Mouse (Mus musculus): Measurements from ENCODE around the gene Zbtb42. TPM values are rescaled to one million over a fixed set of nuclear protein-coding genes. Genes with fewer than 3 reads are reported as not detected.

Gene Zbtb42
- total RNA-seq, 2 experiments from 2014 or later, result 6.4 to 6.8 TPM

DNA sequence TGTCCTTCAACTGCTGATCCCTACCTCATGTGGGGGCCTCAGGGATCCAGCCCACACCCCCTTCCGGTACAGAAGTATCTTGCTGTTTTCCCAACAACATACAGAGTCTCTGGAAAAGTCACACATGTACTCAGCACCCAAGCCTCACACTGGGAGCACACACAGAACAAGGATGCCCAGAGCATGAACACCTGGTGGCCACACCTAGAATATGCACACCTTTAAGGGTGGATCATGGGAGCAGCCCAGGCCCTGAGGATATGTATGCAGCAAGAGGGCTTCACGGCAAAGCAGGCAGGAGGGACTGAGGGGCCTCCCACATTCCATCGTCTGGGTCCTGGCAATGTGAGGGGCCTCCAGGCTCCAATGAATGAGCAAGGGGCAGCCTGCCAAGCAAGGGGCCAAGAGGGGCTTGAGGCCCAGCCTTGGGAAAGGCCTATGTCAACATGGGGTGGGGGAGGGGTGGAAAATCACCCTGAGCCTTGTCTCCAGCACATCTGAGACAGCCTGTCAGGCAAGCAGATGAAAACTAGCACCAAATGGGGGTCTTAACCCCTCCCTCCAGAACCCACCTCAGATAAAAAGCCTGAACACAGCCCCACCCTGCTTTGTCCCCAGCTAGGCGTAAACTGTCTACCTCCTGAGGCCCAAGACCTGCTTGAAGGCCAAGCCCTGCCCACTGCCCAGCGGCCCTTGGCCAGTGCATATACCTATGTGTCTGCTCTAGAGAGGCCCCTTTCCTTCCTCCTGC is 17.9 kb upstream of the Zbtb42 start:
- DNase-seq (ENCODE audit: low spot score in 2 of 2), result no peak

DNA sequence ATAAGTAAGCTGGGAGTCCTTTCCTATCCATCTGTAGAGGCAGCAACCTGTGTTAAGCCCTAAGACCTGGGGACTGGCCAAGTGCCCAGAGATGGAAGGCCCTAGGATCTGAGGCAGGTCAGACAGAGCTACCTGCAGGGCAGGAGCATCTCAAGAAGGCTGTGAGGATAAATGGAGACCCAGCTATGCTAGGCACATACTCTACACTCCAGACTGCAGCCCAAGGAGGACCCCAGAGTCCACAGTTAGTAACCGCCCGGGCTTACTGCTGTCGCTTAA is 17.4 kb upstream of the Zbtb42 start:
- no peak for DNase-seq (ENCODE audit: low spot score in 2 of 2)

DNA sequence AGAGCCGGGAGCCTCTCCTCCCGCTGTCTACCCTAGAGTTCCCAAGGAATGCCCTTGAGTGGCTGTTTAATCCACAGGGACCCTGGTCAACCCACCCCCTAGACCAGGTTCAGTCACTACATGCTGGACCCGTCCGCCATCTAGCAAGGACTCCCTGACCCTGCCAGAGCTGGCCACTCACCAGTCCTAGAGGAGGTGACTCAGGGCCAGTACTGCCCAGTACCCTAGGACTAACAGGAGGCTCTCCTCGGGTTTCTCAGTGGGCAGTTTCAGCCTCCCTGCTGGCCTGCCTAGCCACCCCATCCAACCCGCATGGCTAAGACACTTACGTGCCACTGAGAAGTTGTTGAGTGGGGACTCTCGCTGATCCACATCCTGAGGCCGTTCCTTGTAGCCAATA is 16.8 kb upstream of the Zbtb42 start:
- DNase-seq (ENCODE audit: low spot score in 2 of 2), result no peak

DNA sequence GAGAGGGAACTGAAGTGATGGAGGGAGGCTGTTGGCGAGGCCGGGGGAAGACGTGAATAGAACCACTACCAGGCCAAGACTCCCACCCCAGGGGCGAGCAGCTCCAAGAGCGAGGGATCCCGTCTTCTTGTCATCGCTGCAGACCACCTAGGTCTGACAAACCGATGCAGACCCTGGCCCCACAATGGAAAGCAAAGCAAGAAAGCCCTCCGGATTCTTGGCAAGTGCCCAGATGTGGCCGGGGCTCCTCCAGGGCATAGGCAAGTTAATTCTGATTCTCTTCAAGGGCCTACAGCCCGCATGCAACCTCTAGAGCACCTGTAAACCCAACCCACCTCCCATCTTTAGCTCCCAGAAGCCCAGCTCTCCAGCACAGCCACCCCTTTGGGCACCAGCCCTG is 15.3 kb upstream of the Zbtb42 start:
- DNase-seq (ENCODE audit: low spot score in 2 of 2), result no peak

DNA sequence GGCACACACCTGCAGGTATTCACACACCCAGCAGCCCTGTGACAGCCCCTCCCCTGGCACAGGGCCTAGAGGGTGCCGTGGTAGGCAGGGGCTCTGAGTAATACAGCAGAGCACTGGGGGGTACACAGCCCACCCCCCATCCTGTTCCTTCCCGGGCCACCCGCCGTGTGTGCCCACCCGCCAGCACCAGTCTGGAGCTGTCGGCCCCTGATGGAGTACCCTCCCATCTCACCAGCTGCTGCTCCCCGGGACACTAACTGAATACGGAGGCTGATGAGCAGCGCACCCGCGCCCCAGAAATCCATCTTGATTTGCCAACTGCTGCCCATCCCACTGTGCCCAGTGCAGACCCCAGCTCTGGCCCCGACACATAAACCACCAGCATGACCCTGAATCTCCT is 14.9 kb upstream of the Zbtb42 start:
- no peak for DNase-seq (ENCODE audit: low spot score in 2 of 2)

DNA sequence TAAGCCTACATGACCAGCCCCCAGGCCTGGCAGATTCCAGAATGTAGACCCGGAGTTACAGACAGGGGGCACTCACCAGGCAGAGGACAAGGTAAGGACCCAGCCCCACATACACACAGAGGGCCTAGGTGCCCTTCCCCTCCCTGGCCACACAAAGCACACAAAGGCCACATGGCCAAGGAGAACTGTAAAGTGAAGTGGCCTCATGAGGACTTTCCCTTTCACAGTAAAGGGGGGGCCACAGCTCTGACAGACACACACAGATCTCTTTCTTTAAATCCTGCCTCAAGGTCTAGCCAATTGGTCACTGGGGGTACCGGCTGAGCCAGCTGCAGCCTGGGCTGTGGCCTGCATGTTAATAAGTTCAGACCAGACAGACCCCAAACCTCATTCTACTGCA is 14.5 kb upstream of the Zbtb42 start:
- no peak for DNase-seq (ENCODE audit: low spot score in 2 of 2)

DNA sequence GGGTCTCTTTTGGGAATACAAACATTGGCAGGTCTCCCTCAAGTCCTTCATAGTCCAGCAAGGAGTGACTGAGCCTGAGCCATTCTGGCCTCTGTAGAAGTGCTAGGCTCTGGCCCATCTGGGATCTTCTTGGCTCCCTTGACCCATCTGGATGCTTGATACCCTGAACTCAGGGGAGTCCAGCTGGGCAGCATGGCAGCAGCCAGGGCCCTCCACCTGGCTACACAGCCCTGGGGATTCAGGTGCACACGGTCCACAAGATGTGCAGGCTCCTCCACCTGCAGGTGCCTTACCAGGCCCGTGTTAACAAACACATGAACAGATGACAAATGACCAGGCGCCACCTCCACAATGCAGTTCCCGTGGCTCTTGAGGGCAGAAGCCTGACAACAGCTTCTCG is 14.0 kb upstream of the Zbtb42 start:
- DNase-seq (ENCODE audit: low spot score in 2 of 2), result no peak

DNA sequence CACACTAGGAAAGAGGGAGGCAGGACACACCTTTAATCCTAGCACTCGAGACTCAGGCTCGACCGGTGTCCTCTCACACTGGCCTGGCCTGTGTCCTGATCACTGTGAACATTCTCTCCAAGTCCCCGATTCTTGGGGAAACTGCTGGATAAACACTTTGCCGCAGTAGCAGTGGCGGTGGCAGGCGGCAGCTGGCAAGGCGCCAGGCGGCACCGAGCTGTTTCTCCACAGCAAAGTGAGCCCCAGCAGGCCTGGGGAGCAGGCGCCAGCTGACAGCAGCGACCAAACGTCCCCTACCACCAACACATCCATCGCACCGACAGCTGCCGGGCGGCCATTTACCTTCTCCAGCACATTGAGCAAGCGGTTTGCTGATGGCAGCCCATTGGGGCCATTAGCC is 13.2 kb upstream of the Zbtb42 start:
- DNase-seq (ENCODE audit: low spot score in 2 of 2), result no peak

DNA sequence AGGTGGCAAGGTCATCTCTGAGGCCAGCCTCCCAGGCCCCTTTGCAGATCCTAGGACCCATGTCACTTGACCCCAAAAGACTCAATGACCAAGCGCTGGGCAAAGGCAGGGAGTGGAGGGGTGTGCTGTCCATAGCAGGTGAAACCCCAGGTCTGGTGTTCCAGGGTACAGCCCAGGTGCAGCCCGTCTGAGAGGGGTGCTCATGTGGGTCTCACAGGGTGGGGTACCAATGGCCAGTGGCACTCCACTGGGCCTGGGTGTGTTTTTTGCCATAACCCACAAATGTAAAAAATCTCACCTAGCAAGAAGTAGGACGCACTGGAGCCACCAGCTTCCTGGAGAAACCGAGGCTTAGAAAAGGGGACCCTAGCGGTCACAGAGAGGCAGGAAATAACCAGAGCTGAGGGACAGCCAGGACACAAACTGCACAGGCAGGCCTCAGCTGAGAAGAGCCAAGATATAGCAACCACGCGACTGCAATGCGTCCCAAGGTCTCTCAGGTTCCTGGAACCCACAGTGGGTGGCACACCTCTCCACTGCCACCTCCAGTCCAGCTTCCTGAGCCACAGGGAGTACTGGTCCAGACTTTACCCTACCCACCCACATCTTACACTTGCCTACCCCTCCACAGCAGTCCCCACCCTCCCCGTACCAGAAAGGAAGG is 12.6 kb upstream of the Zbtb42 start:
- DNase-seq (ENCODE audit: low spot score in 2 of 2), result no peak

DNA sequence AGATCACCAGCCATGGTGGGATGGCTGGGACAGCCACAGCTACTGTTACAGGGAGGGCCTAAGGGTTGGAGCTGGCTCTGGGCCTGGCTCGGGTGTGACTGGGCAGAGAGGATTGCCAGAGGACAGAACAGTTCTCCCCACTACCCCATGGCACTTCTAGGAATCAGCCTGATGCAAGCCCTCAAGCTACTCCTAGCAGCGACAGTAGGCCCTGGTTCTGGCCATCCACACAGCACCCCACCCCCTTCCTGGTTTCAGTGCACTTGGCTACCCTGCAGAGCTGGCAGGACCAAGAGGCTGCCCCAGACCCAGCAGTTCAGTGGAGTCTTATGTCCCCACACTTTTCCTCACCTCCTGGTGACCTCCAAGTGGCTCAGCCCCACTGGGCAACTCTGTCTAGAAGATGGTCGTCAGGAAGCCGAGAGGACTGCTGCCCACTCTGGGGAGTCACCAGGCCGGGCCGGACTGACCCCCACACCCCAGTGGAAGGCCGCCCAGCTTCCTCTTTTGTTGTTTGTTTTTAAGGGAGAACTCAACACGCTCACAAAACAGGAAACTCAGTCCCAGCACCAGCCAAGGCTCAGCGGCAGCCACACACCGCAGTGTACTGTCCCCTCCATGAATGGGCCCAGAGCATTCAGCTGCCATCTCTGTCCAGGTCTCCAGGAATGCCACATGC is 10.9 kb upstream of the Zbtb42 start:
- no peak for DNase-seq (ENCODE audit: low spot score in 2 of 2)

DNA sequence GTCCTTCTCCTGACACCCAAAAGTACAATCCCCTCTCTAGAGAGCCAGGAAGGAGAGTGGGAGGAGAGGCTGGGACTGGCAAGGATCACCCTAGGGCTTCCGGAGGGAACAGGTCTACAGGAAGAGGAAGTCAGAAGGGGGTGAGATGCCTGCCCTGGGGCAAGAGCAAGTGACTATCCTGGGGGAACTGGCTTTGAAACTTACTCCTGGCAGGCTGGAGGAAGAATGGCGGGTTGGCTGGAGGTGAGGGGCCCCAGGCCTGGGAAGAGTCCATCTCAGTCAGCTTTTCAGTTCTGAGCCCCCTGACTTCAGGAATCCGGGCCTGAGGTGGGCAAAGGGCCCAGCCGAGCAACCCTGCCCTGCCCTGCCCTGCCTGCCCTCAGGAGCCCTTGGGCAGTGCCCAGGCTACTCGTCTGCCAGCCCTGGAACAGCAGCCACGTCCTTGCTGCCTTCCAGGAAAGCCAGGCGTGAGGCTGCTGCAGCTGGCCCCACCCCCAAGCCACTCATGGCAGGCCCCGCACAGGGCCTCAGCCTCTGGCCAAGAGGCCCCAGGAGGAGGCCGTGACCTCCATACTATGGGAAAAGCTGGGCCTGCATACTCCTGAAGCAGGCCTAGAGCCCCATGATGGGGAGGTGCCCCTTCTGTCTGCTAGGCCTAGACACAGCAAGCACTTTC is 7.8 kb upstream of the Zbtb42 start:
- DNase-seq (ENCODE audit: low spot score in 2 of 2), result peak in 1 of 2 experiments; percentile 64

DNA sequence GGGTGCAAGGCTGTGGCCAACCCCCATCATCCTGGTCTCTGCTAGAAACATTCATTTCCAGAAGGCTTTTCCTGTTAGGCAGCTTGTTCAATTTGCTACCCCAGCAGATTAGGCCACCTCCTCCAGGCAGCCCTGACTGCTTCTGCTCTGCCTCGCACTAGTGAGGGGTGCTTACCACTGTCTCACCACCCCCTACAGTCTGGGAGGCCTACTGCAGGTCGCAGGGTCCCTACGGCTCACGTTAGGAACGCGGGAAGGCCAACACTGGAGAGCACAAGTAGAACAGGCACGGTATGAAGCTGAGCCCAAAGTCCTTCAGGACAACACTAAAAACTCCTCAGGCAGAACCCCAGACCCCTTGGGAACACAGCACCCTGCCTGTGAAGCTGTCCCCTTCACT is 6.7 kb upstream of the Zbtb42 start:
- no peak for DNase-seq (ENCODE audit: low spot score in 2 of 2)

DNA sequence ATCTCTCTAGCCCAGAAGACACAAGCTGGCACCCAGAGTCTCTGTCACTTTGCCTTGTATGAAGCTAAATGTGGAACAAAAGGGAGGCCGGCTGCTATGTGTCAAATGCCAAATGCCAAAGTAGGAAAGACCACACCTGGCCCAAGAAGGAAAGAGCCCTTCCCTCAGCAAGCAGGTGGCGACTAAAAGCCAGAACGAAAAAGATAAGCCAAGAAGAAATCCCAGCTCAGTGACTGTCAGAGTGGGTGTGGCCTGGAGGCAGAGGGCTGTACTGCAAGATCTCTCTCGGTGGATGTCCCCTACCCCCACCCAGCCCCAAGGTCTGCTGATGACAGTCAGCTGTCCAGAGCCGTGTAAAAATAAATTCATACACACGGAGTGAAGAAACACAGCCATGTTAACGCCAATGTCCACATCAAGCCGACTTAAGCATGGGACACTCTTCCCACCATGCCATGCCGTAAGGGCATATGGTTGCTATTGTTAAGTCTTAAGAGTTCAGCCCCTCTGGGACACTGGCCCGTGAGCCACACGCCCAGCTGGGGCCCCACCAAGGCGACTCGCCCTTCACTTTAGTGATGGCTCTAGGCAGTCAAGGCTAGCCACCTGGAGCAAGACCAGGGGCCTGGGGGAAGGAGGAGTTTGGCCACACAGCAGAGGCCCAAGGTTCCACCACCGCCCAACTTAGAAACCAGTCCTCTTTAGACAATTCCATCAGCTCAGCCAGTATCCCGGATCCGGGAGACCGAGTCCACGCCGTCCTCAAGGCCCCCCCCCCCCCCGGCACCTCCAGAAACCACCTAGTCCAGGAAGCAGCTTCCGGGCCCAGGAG is 5.7 kb upstream of the Zbtb42 start:
- DNase-seq (ENCODE audit: low spot score in 2 of 2), result no peak

DNA sequence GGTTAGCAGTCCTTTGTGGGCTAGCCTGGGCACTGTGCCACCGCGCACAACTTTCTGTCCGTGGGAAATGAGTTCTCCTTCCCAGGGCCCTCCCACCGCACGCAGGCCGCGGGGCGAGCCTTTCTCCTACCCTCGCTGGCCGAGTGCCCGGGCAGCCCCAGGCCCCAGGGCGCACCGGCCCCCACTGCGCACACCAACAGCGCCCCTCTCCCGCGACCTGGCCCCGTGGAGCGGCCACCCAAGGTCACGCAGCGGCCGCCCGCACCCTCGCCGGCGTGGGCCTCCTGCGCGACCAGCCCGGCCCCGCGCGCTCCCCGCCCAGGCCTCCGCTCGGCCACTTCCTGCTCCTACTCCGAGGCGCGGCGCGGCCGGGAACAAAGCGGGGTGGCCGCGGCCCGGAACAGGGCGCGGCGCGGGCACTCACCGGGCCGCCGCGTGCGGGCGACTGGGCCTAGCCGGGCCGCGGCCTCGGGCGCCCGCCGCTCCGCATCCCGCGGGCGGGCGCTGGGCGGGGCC is 5.0 kb upstream of the Zbtb42 start:
- DNase-seq (ENCODE audit: low spot score in 2 of 2), result no peak

DNA sequence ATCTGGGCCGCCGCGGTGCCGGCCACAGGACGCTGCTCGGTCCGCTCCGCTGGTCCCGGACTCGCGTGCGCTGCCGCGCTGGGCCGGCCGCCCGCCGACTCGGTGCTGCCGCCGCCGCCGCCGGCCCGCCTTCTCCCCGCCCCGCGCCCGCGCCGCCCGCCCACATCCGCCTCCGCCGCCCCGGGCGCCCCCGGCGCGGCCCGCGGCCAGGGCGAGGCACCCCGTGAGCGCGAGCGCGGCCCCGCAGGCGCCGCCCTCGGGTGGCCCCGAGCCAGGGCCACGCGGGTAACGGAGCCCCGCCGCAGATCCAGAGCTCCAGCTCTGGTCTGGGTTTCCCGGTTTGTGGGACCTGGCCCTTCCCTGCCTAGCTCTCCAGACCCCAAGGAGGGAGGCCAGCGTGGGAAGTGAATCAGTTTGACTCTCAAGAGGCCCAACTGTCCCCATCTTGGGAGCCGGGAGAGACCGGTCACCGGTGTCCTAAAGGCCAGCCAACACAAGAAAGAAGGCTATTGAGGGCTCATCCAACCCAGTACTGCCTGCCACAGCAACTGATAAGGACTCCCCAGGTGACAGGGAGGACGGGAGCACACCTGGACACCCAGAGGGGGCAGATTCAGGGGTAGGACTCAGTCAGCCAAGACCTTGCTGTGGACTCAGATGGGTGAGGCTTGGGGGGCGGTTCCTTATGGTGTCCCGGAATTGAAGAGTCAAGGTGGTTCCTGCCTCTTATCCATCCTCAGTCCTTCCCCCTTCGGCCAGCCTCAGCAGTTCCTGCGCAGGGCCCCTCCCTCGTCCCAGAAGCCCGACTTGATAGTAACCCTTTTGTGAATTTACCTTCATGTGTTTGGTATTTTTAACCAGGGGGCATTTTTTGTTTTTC is 4.3 kb upstream of the Zbtb42 start, which contains the start of gene Akt1:
Akt1 (minus strand) TSS at position 753 of the 880 bp plus-strand sequence.
- DNase-seq (ENCODE audit: low spot score in 2 of 2), result no peak

DNA sequence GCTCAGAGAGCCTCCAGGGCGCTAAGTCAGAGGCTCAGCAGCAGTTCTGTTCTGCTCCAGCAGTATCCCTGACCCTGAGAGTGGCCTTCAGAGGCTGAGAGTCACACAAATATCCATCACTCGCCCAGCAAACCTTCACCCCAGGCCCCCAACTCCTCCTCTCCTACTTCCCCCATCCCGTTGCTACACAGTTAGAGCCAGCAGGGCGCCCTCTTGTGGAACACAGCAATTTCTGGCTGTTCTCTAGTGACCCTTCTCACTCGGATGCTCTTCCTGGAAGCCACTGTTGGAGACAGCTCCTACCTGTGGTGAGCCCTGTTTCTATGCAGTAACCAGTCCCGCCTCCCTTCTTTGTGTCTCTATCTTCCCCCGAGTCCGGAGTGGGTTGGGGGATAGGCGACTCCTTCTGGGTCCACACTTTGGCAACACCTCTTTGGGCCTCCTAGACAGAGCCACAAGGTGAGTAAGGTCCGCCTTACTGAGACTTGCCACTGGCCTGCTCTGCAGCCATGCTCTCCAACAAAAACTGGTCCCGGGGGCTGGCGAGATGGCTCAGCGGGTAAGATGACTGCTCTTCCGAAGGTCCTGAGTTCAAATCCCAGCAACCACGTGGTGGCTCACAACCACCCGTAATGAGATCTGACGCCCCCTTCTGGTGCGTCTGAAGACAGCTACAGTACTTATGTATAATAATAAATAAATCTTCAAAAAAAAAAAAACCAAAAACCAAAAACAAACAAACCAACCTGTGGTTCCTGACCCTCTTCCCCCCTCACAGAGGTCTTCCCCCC is 3.2 kb upstream of the Zbtb42 start:
- peak; percentile 73 to 83 for DNase-seq (ENCODE audit: low spot score in 2 of 2)

DNA sequence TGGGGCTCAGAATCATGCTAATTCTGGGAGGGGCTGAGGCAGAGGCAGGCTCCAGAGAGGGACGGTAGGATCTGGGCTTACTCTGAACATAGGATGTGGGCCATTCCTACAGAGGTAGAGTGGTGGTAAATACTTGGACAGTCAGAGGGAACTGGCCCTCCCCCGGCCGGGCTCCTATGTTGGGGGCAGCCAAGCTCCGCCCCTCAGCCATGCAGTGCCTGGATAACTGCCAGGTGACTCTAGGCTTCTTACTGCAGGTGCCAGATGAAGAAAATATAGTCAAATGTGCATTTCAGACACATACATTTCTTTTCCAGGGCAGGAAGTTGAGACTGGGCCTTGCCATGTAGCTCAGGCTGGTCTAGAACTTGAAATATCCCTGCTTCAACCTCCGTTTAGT is 1.6 kb upstream of the Zbtb42 start:
- DNase-seq (ENCODE audit: low spot score in 2 of 2), result no peak

DNA sequence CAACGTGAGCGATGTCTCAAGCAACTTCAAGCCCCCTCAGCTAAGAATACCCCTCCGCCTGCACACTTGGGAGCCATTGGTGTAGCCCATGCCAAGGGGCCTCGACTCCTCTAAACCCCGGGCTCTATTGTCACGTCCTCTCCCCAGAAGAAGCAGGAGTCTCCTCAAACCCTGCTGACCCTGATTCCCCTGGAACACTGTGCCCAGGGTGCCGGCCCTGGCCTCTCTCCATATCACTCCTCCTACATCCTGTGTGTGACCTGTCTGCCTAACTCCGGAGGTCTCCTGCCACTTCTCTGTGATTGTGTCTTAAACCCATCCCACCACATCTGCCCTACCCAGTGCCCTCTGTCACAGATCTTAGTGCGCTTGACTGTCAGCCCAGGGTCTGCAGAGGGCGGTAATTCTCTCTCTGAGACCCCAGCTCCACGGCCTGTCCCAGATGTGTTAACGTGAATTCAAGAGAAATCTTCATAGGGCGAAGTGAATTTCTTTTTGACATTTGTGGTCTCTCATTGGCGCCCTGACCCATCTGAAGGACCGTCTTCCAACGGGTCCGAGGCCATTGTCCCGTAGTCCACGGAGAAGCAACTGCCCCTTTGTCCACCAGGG is 579 bp upstream of the Zbtb42 start:
- DNase-seq (ENCODE audit: low spot score in 2 of 2), result no peak
